Comparison of ENCODE assay signal across 8 mouse cellular contexts in genomic region chr19:10101341-10102053, GRCm38 (mm10). TPM values are rescaled to one million over a fixed set of nuclear protein-coding genes. Genes with fewer than 3 reads are reported as not detected.
DNase-seq lines count a peak whose midpoint lies in the region; ATAC-seq and TF ChIP-seq lines count a peak whose summit lies in the region.

Gene Fads2, minus strand, starts transcription at chr19:10101746.

- in situ Hi-C loops in CH12.LX (cut with MboI; ENCODE audit: low pct_ligation_motif_present, low pct_unique_long_range_greater_than_20kb, low sequenced_read_pairs): no loop called here

- H3K9ac ChIP-seq in CH12.LX (ENCODE audit: insufficient read depth, low read depth): peak within 1 kb of the TSS; percentile 33; the same call in 1 of the 2 replicates
- peak within 1 kb of the TSS; percentile 92 for H3K9ac ChIP-seq in forebrain, embryonic 13.5 days
- H3K9ac ChIP-seq in heart, postnatal 0 days (replicated peaks; ENCODE audit: low read depth, low read length): peak within 1 kb of the TSS; percentile 59
- H3K9ac ChIP-seq in liver, embryonic 16.5 days (ENCODE audit: low read depth, low read length): peak within 1 kb of the TSS; percentile 66
- H3K9ac ChIP-seq in neural tube, embryonic 15.5 days (replicated peaks): peak within 1 kb of the TSS; percentile 85

- peak within 1 kb of the TSS; percentile 23 for H3K4me2 ChIP-seq in CH12.LX (ENCODE audit: insufficient read depth, low read depth, poor library complexity, severe bottlenecking)
- peak within 1 kb of the TSS; percentile 90 for H3K4me2 ChIP-seq in forebrain, embryonic 13.5 days
- H3K4me2 ChIP-seq in heart, postnatal 0 days (ENCODE audit: low read depth, low read length): peak within 1 kb of the TSS; percentile 93
- peak within 1 kb of the TSS; percentile 88 for H3K4me2 ChIP-seq in liver, embryonic 16.5 days (ENCODE audit: low read depth, low read length)
- peak within 1 kb of the TSS; percentile 85 for H3K4me2 ChIP-seq in neural tube, embryonic 15.5 days

- TF ChIP-seq CTCF in CH12.LX (conservative IDR thresholded peaks at IDR 0.05 in 1 of 2, IDR thresholded peaks at IDR 0.05 in 1 of 2; ENCODE audit: low read depth in 2 of 2, low read length in 2 of 2): no peak
- no peak for TF ChIP-seq CTCF in heart, postnatal 0 days (IDR thresholded peaks at IDR 0.05; ENCODE audit: low read depth)

- under 1% methylated on average over 40 of the region's 57 CpGs for WGBS in forebrain, embryonic 13.5 days
- WGBS in heart, postnatal 0 days: under 1% methylated on average over 55 of the region's 57 CpGs
- under 1% methylated on average over 56 of the region's 57 CpGs for WGBS in large intestine, adult 2 months
- under 1% methylated on average over 45 of the region's 57 CpGs for WGBS in liver, embryonic 16.5 days (ENCODE audit: insufficient replicate concordance)
- WGBS in neural tube, embryonic 15.5 days: 1% methylated on average over 54 of the region's 57 CpGs

- ATAC-seq in forebrain, embryonic 13.5 days: peak; percentile 96
- ATAC-seq in heart, postnatal 0 days (ENCODE audit: insufficient read depth, low read depth): peak; percentile 85
- peak; percentile 85 for ATAC-seq in liver, embryonic 16.5 days (ENCODE audit: low read depth)
- ATAC-seq in neural tube, embryonic 15.5 days (ENCODE audit: low FRiP score): peak; percentile 95

- no peaks in the 10 kb centered on the region for H3K27me3 ChIP-seq in CH12.LX (replicated peaks)
- H3K27me3 ChIP-seq in forebrain, embryonic 13.5 days: no peaks in the 10 kb centered on the region
- H3K27me3 ChIP-seq in heart, postnatal 0 days (ENCODE audit: control insufficient read depth, insufficient read depth, low read length): no peaks in the 10 kb centered on the region
- H3K27me3 ChIP-seq in liver, embryonic 16.5 days (ENCODE audit: control insufficient read depth, insufficient read depth, low read depth, low read length): no peaks in the 10 kb centered on the region
- H3K27me3 ChIP-seq in neural tube, embryonic 15.5 days (replicated peaks): no peaks in the 10 kb centered on the region

- H3K27ac ChIP-seq in CH12.LX (ENCODE audit: insufficient read depth, low read depth): no peak within 1 kb of the TSS
- H3K27ac ChIP-seq in forebrain, embryonic 13.5 days: peak within 1 kb of the TSS; percentile 98
- H3K27ac ChIP-seq in heart, postnatal 0 days (ENCODE audit: low read depth): peak within 1 kb of the TSS; percentile 53
- H3K27ac ChIP-seq in liver, embryonic 16.5 days (ENCODE audit: low read length): peak within 1 kb of the TSS; percentile 71
- peak within 1 kb of the TSS; percentile 93 for H3K27ac ChIP-seq in neural tube, embryonic 15.5 days (replicated peaks)

- no peak for TF ChIP-seq RAD21 in CH12.LX (IDR thresholded peaks at IDR 0.05; ENCODE audit: low read depth, low read length)

- TF ChIP-seq POLR2A in CH12.LX (IDR thresholded peaks at IDR 0.05; ENCODE audit: low read depth, low read length): peak; percentile 51; the same call in 1 of the 2 replicates

- dilution Hi-C loops in CH12.LX (cut with MboI; ENCODE audit: extremely low pct_ligation_motif_present, extremely low pct_unique_long_range_greater_than_20kb, low sequenced_read_pairs): no loop called here

- peak within 1 kb of the TSS in 2 of 3 experiments; percentile 9 to 56 for H3K4me3 ChIP-seq in CH12.LX (replicated peaks in 1 of 3; ENCODE audit: low read depth in 2 of 3, low read length in 2 of 3, poor library complexity in 1 of 3)
- H3K4me3 ChIP-seq in forebrain, embryonic 13.5 days: peak within 1 kb of the TSS; percentile 85
- peak within 1 kb of the TSS; percentile 65 for H3K4me3 ChIP-seq in heart, postnatal 0 days (ENCODE audit: low read depth, low read length)
- H3K4me3 ChIP-seq in liver, embryonic 16.5 days (ENCODE audit: low read depth, low read length): peak within 1 kb of the TSS; percentile 67
- peak within 1 kb of the TSS; percentile 79 for H3K4me3 ChIP-seq in neural tube, embryonic 15.5 days (replicated peaks)

- DNase-seq in CH12.LX (ENCODE audit: extremely low read depth): no peak
- peak; percentile 72 for DNase-seq in c-Kit-positive CD71-positive TER-119-positive erythroid progenitor cells, embryonic 14.5 days (ENCODE audit: low spot score)
- peak; percentile 79 for DNase-seq in heart, postnatal 0 days (ENCODE audit: low spot score)
- no peak for DNase-seq in large intestine, adult 2 months (ENCODE audit: low read depth, low spot score)
- DNase-seq in testis, postnatal 14 days (ENCODE audit: low spot score): peak; percentile 92

- H3K4me1 ChIP-seq in CH12.LX (ENCODE audit: control insufficient read depth in 1 of 2, insufficient read depth in 2 of 2): no peaks in the 10 kb centered on the region
- peaks cover 47% of the 10 kb centered on the region for H3K4me1 ChIP-seq in forebrain, embryonic 13.5 days
- 0 out of 2 replicates have a peak, but pooled peaks cover 5% of the 10 kb centered on the region for H3K4me1 ChIP-seq in heart, postnatal 0 days (ENCODE audit: control insufficient read depth, insufficient read depth)
- peaks cover 41% of the 10 kb centered on the region for H3K4me1 ChIP-seq in liver, embryonic 16.5 days (ENCODE audit: control insufficient read depth, low read depth, low read length)
- H3K4me1 ChIP-seq in neural tube, embryonic 15.5 days: peaks cover 45% of the 10 kb centered on the region

- no peaks in the 10 kb centered on the region for H3K79me2 ChIP-seq in CH12.LX (replicated peaks; ENCODE audit: control insufficient read depth, extremely low read depth, insufficient read depth, poor library complexity, severe bottlenecking)

- H3K9me3 ChIP-seq in CH12.LX (replicated peaks; ENCODE audit: low read length): peaks cover 10% of the 10 kb centered on the region
- no peaks in the 10 kb centered on the region for H3K9me3 ChIP-seq in forebrain, embryonic 13.5 days (replicated peaks)
- no peaks in the 10 kb centered on the region for H3K9me3 ChIP-seq in heart, postnatal 0 days (replicated peaks; ENCODE audit: control insufficient read depth, low read length)
- no peaks in the 10 kb centered on the region for H3K9me3 ChIP-seq in liver, embryonic 16.5 days (replicated peaks; ENCODE audit: control insufficient read depth, low read length)
- no peaks in the 10 kb centered on the region for H3K9me3 ChIP-seq in neural tube, embryonic 15.5 days (replicated peaks)

- no peak for TF ChIP-seq EP300 in CH12.LX (IDR thresholded peaks at IDR 0.05; ENCODE audit: low read length)
- TF ChIP-seq EP300 in heart, postnatal 0 days (IDR thresholded peaks at IDR 0.05; ENCODE audit: low read depth): no peak

- no peaks in the 10 kb centered on the region for H3K36me3 ChIP-seq in CH12.LX (replicated peaks in 1 of 2; ENCODE audit: control insufficient read depth in 1 of 2, insufficient read depth in 1 of 2, low read length in 1 of 2)
- peaks cover 23% of the 10 kb centered on the region for H3K36me3 ChIP-seq in forebrain, embryonic 13.5 days (ENCODE audit: poor library complexity, severe bottlenecking)
- no peaks in the 10 kb centered on the region for H3K36me3 ChIP-seq in heart, postnatal 0 days (replicated peaks; ENCODE audit: control insufficient read depth, insufficient read depth, low read length)
- no peaks in the 10 kb centered on the region for H3K36me3 ChIP-seq in liver, embryonic 16.5 days (ENCODE audit: control insufficient read depth, insufficient read depth)
- H3K36me3 ChIP-seq in neural tube, embryonic 15.5 days: no peaks in the 10 kb centered on the region

TF ChIP-seq in CH12.LX, 34 proteins besides CTCF, POLR2A, EP300 and RAD21:
- TF ChIP-seq TCF12 (IDR thresholded peaks at IDR 0.05; ENCODE audit: low read depth, low read length) (0 out of 2 replicates have a peak, but pooled peaks have one; percentile 23), USF1 (IDR thresholded peaks at IDR 0.05; ENCODE audit: low read depth, low read length) (no peak), SIN3A (IDR thresholded peaks at IDR 0.05; ENCODE audit: low read length) (no peak), NELFE (IDR thresholded peaks at IDR 0.05; ENCODE audit: low read depth, low read length) (no peak), MAFK (IDR thresholded peaks at IDR 0.05; ENCODE audit: insufficient replicate concordance, low read length) (no peak), IRF4 (IDR thresholded peaks at IDR 0.05; ENCODE audit: low read depth, low read length) (no peak)

RNA-seq across cellular contexts. Expression of gene Fads2, which starts in this region (rescaled TPM):
- 5.9 and 8.1 TPM in 2 replicates for total RNA-seq in CH12.LX (2012; rRNA removed)
- 1.00 and 1.7 TPM in 2 replicates for total RNA-seq in CH12.LX (2014; rRNA removed)
- 1.7 and 1.8 TPM in 2 replicates for polyA plus RNA-seq in CH12.LX (2012; ENCODE audit: insufficient read length, low read depth)
- polyA plus RNA-seq in forebrain, embryonic 13.5 days (2015; fragmentation: Nextera tagmentation; extraction: Ambion mirVana): 134 and 154 TPM in 2 replicates
- total RNA-seq in heart, postnatal 0 days (2014; rRNA removed; ENCODE audit: low replicate concordance): 15.9 and 22.0 TPM in 2 replicates
- polyA plus RNA-seq in heart, postnatal 0 days (2015; fragmentation: Nextera tagmentation; extraction: Ambion mirVana): 11.4 and 13.1 TPM in 2 replicates
- polyA plus RNA-seq in large intestine, adult 2 months (2012; rRNA removed): 118 and 131 TPM in 2 replicates
- polyA plus RNA-seq in liver, embryonic 16.5 days (2015; fragmentation: Nextera tagmentation; extraction: Ambion mirVana): 87.2 and 102 TPM in 2 replicates
- 163 and 165 TPM in 2 replicates for polyA plus RNA-seq in neural tube, embryonic 15.5 days (2015; fragmentation: Nextera tagmentation; extraction: Ambion mirVana)

Comparison
In these comparisons a context has a peak if more than half of its experiments do, and no peak if none do; other contexts are left out.
1. DNase-seq: peak in c-Kit-positive CD71-positive TER-119-positive erythroid progenitor cells, embryonic 14.5 days (single experiment), heart, postnatal 0 days (single experiment) and testis, postnatal 14 days (single experiment); none in CH12.LX (single experiment) and large intestine, adult 2 months (single experiment).
2. H3K4me2 ChIP-seq: peak in every context shown above with its lines; median percentile 93 in heart, postnatal 0 days; 90 in forebrain, embryonic 13.5 days; 88 in liver, embryonic 16.5 days; 85 in neural tube, embryonic 15.5 days; 23 in CH12.LX.
3. H3K4me3 ChIP-seq: peak in every context shown above with its lines; median percentile 85 in forebrain, embryonic 13.5 days; 79 in neural tube, embryonic 15.5 days; 67 in liver, embryonic 16.5 days; 65 in heart, postnatal 0 days; 32 in CH12.LX.
4. H3K9ac ChIP-seq: peak in every context shown above with its lines; median percentile 92 in forebrain, embryonic 13.5 days; 85 in neural tube, embryonic 15.5 days; 66 in liver, embryonic 16.5 days; 59 in heart, postnatal 0 days; 33 in CH12.LX.
5. Peak in every context shown above with its lines, with median percentiles within 50 percentile points of each other: ATAC-seq.